Mouse (Mus musculus) MEL (cell line): Measurements from ENCODE around the gene Ptpra. TPM values are rescaled to one million over a fixed set of nuclear protein-coding genes. Genes with fewer than 3 reads are reported as not detected.

Source experiments
- DNase-seq: peaks from one replicate; pipeline ENCODE4 v3.0.0; 2011; ENCODE audit warnings: low read depth, low spot score
- H3K27ac ChIP-seq: 2 replicates; pipeline ENCODE4 v1.5.1; 2012; ENCODE audit warnings: low read depth, mild to moderate bottlenecking, control low read depth, low read length, moderate library complexity; ENCODE audit not compliant: control insufficient read depth
- H3K27me3 ChIP-seq, 2 experiments: fragments of 150-350 bp in 1 of 2; sonication (generic) in 1 of 2; 2 replicates each; pipeline ENCODE4 v1.6.1; 2012; ENCODE audit warnings: low read length in 2 of 2, mild to moderate bottlenecking in 2 of 2, improper control_type of control experiment in 1 of 2, moderate library complexity in 1 of 2; ENCODE audit not compliant: insufficient read depth in 2 of 2, control insufficient read depth in 1 of 2
- H3K36me3 ChIP-seq, 2 experiments: 2 replicates each; pipeline ENCODE4 v1.6.1; 2012 to 2014; ENCODE audit warnings: low read length in 2 of 2, improper control_type of control experiment in 1 of 2, inconsistent platforms in 1 of 2, mild to moderate bottlenecking in 1 of 2; ENCODE audit not compliant: insufficient read depth in 2 of 2, control insufficient read depth in 1 of 2
- H3K4me1 ChIP-seq, 2 experiments: fragments of 150-350 bp in 1 of 2; sonication (generic) in 1 of 2; 2 replicates each; pipeline ENCODE4 v1.6.1; 2012; ENCODE audit warnings: low read length in 2 of 2, improper control_type of control experiment in 1 of 2, mild to moderate bottlenecking in 1 of 2; ENCODE audit not compliant: insufficient read depth in 2 of 2, control insufficient read depth in 1 of 2
- H3K4me3 ChIP-seq, 2 experiments: fragments of 150-350 bp in 1 of 2; sonication (generic) in 1 of 2; 2 replicates each; pipeline ENCODE4 v1.5.1; 2012; ENCODE audit warnings: low read depth in 2 of 2, low read length in 2 of 2, mild to moderate bottlenecking in 2 of 2, moderate library complexity in 2 of 2, control low read depth in 1 of 2, improper control_type of control experiment in 1 of 2; ENCODE audit not compliant: control insufficient read depth in 1 of 2, insufficient read depth in 1 of 2
- H3K79me2 ChIP-seq: 2 replicates; pipeline ENCODE4 v1.6.1; 2012; ENCODE audit warnings: mild to moderate bottlenecking, low read length, moderate library complexity; ENCODE audit not compliant: control insufficient read depth, poor library complexity, insufficient read depth
- H3K9ac ChIP-seq: 2 replicates; pipeline ENCODE4 v1.6.1; 2012; ENCODE audit warnings: low read depth, mild to moderate bottlenecking, control low read depth, low read length, moderate library complexity; ENCODE audit not compliant: control insufficient read depth, poor library complexity, severe bottlenecking
- H3K9me3 ChIP-seq: fragments of 150-350 bp; sonication (generic); replicated peaks from 2 replicates; pipeline ENCODE4 v1.6.1; 2012; ENCODE audit warnings: mild to moderate bottlenecking, low read length, improper control_type of control experiment, moderate library complexity; ENCODE audit not compliant: insufficient read depth
- BHLHE40 ChIP-seq: IDR thresholded peaks from 2 replicates; pipeline ENCODE4 v1.6.1; 2012; ENCODE audit warnings: low read depth, mild to moderate bottlenecking, inconsistent platforms, low read length, improper control_type of control experiment, borderline replicate concordance
- CHD1 ChIP-seq: IDR thresholded peaks from 2 replicates; pipeline ENCODE4 v1.6.1; 2012; ENCODE audit warnings: low read depth, mild to moderate bottlenecking, inconsistent platforms, low read length, improper control_type of control experiment
- CHD2 ChIP-seq: IDR thresholded peaks from 2 replicates; pipeline ENCODE4 v1.6.1; 2011; ENCODE audit warnings: low read length, improper control_type of control experiment
- E2F4 ChIP-seq: IDR thresholded peaks from 2 replicates; pipeline ENCODE4 v1.6.1; 2011; ENCODE audit warnings: low read depth, low read length, improper control_type of control experiment, borderline replicate concordance
- ELF1 ChIP-seq: IDR thresholded peaks from 2 replicates; pipeline ENCODE4 v1.6.1; 2014; ENCODE audit warnings: low read depth, mild to moderate bottlenecking, inconsistent platforms, low read length, improper control_type of control experiment, moderate library complexity
- EP300 ChIP-seq, 2 experiments: IDR thresholded peaks; 2 replicates each; pipeline ENCODE4 v1.6.1; 2011; ENCODE audit warnings: improper control_type of control experiment in 2 of 2, low read length in 2 of 2, low read depth in 1 of 2, mild to moderate bottlenecking in 1 of 2
- ETS1 ChIP-seq: IDR thresholded peaks from 2 replicates; pipeline ENCODE4 v1.6.1; 2012; ENCODE audit warnings: low read depth, mild to moderate bottlenecking, inconsistent platforms, low read length, improper control_type of control experiment, moderate library complexity
- GABPA ChIP-seq: IDR thresholded peaks from 2 replicates; pipeline ENCODE4 v1.6.1; 2012; ENCODE audit warnings: low read depth, mild to moderate bottlenecking, inconsistent platforms, low read length, improper control_type of control experiment, moderate library complexity
- GATA1 ChIP-seq: IDR thresholded peaks from 2 replicates; pipeline ENCODE4 v1.6.1; 2011; ENCODE audit warnings: low read depth, low read length, improper control_type of control experiment
- HCFC1 ChIP-seq: IDR thresholded peaks from 2 replicates; pipeline ENCODE4 v1.6.1; 2012; ENCODE audit warnings: low read depth, mild to moderate bottlenecking, inconsistent platforms, low read length, improper control_type of control experiment, moderate library complexity
- JUND ChIP-seq: IDR thresholded peaks from 2 replicates; pipeline ENCODE4 v1.6.1; 2011; ENCODE audit warnings: low read depth, mild to moderate bottlenecking, improper control_type of control experiment, low read length
- KAT2A ChIP-seq: conservative IDR thresholded peaks from 2 replicates; pipeline ENCODE4 v1.6.1; 2012; ENCODE audit warnings: low read depth, low read length, improper control_type of control experiment, inconsistent platforms
- MAX ChIP-seq: IDR thresholded peaks from 2 replicates; pipeline ENCODE4 v1.6.1; 2011; ENCODE audit warnings: low read length, improper control_type of control experiment
- MAZ ChIP-seq: IDR thresholded peaks from 2 replicates; pipeline ENCODE4 v1.6.1; 2012; ENCODE audit warnings: low read depth, mild to moderate bottlenecking, inconsistent platforms, low read length, improper control_type of control experiment
- MEF2A ChIP-seq: IDR thresholded peaks from 2 replicates; pipeline ENCODE4 v1.6.1; 2014; ENCODE audit warnings: low read depth, mild to moderate bottlenecking, inconsistent platforms, low read length, improper control_type of control experiment; ENCODE audit not compliant: poor library complexity, insufficient replicate concordance, severe bottlenecking; ENCODE audit errors: extremely low read depth
- MXI1 ChIP-seq: IDR thresholded peaks from 2 replicates; pipeline ENCODE4 v1.6.1; 2011; ENCODE audit warnings: mild to moderate bottlenecking, low read depth, low read length, improper control_type of control experiment
- MYB ChIP-seq: IDR thresholded peaks from 2 replicates; pipeline ENCODE4 v1.6.1; 2011; ENCODE audit warnings: mild to moderate bottlenecking, low read depth, low read length, improper control_type of control experiment
- NELFE ChIP-seq: IDR thresholded peaks from 2 replicates; pipeline ENCODE4 v1.6.1; 2011; ENCODE audit warnings: low read depth, low read length, improper control_type of control experiment
- POLR2A ChIP-seq, 2 experiments: IDR thresholded peaks; 2 replicates each; pipeline ENCODE4 v1.6.1; 2011 to 2012; ENCODE audit warnings: low read length in 2 of 2, mild to moderate bottlenecking in 2 of 2, control low read depth in 1 of 2, improper control_type of control experiment in 1 of 2, low read depth in 1 of 2, moderate library complexity in 1 of 2; ENCODE audit not compliant: control insufficient read depth in 1 of 2, insufficient read depth in 1 of 2, poor library complexity in 1 of 2
- POLR2AphosphoS2 ChIP-seq: IDR thresholded peaks from 2 replicates; pipeline ENCODE4 v1.6.1; 2011; ENCODE audit warnings: low read length, improper control_type of control experiment
- POLR2AphosphoS5 ChIP-seq: IDR thresholded peaks from 2 replicates; pipeline ENCODE4 v1.6.1; 2012; ENCODE audit warnings: low read depth, borderline replicate concordance, mild to moderate bottlenecking, inconsistent platforms, low read length, moderate library complexity, mixed read lengths
- RAD21 ChIP-seq: IDR thresholded peaks from 2 replicates; pipeline ENCODE4 v1.6.1; 2011; ENCODE audit warnings: mild to moderate bottlenecking, low read depth, low read length, improper control_type of control experiment
- RCOR1 ChIP-seq: IDR thresholded peaks from 2 replicates; pipeline ENCODE4 v1.6.1; 2012; ENCODE audit warnings: low read depth, mild to moderate bottlenecking, inconsistent platforms, low read length, improper control_type of control experiment
- SIN3A ChIP-seq: IDR thresholded peaks from 2 replicates; pipeline ENCODE4 v1.6.1; 2012; ENCODE audit warnings: low read length, improper control_type of control experiment, inconsistent platforms
- SMC3 ChIP-seq: IDR thresholded peaks from 2 replicates; pipeline ENCODE4 v1.6.1; 2011; ENCODE audit warnings: low read depth, low read length, improper control_type of control experiment
- TCF12 ChIP-seq: IDR thresholded peaks from 2 replicates; pipeline ENCODE4 v1.6.1; 2014; ENCODE audit warnings: low read depth, mild to moderate bottlenecking, inconsistent platforms, low read length, improper control_type of control experiment, moderate library complexity
- USF1 ChIP-seq: IDR thresholded peaks from 2 replicates; pipeline ENCODE4 v1.6.1; 2014; ENCODE audit warnings: low read depth, mild to moderate bottlenecking, inconsistent platforms, low read length, improper control_type of control experiment, moderate library complexity
- USF2 ChIP-seq, 2 experiments: IDR thresholded peaks; 2 replicates each; pipeline ENCODE4 v1.6.1; 2011 to 2012; ENCODE audit warnings: improper control_type of control experiment in 2 of 2, low read length in 2 of 2, borderline replicate concordance in 1 of 2, inconsistent platforms in 1 of 2, low read depth in 1 of 2, mild to moderate bottlenecking in 1 of 2; ENCODE audit not compliant: insufficient read depth in 1 of 2
- ZC3H11A ChIP-seq: IDR thresholded peaks from 2 replicates; pipeline ENCODE4 v1.6.1; 2012; ENCODE audit warnings: low read depth, mild to moderate bottlenecking, inconsistent platforms, low read length, improper control_type of control experiment
- ZKSCAN1 ChIP-seq: IDR thresholded peaks from 2 replicates; pipeline ENCODE4 v1.6.1; 2012; ENCODE audit warnings: low read depth, mild to moderate bottlenecking, inconsistent platforms, low read length, improper control_type of control experiment, moderate library complexity
- ZNF384 ChIP-seq: IDR thresholded peaks from 2 replicates; pipeline ENCODE4 v1.6.1; 2012; ENCODE audit warnings: low read depth, mild to moderate bottlenecking, inconsistent platforms, low read length, improper control_type of control experiment
- polyA plus RNA-seq, 2 experiments: library from polyadenylated mRNA; stranded (reverse) in 1 of 2; unstranded in 1 of 2; fragments of >175 nt in 1 of 2; fragments of >200 nt in 1 of 2; gene quantifications; 2 replicates each; pipeline versions ENCODE4 v1.2.1 to v1.2.4; 2012; ENCODE audit warnings: low replicate concordance in 2 of 2, low read depth in 1 of 2; ENCODE audit not compliant: insufficient read length in 2 of 2, insufficient read depth in 1 of 2, missing spikeins in 1 of 2
- total RNA-seq: library from RNA; depleted of rRNA; stranded (reverse); fragments of 300-350 nt; gene quantifications from 2 replicates; pipeline ENCODE4 v1.2.3, GENCODE M21; 2012

The Ptpra gene
- total and polyA plus RNA-seq, 3 experiments = 28.1 to 68.3 TPM; not detected in 1

- H3K36me3 ChIP-seq = peaks cover 0 to 36% of the 10 kb centered on the region in 2 experiments; a peak in 3 of 4 replicates
- TF ChIP-seq BHLHE40 = no peak
- TF ChIP-seq MAZ = no peak
- peak; percentile 56 to 67; a peak in 3 of 4 replicates for TF ChIP-seq EP300 (IDR thresholded peaks at IDR 0.05; ENCODE audit: low read depth in 1 of 2, low read length in 2 of 2)
- peak; percentile 32; the same call in 1 of the 2 replicates for TF ChIP-seq RCOR1
- TF ChIP-seq ETS1 = peak; percentile 46; the same call in 1 of the 2 replicates
- TF ChIP-seq TCF12 = peak; percentile 67; the same call in 1 of the 2 replicates
- TF ChIP-seq MXI1 = peak; percentile 38; the same call in 1 of the 2 replicates
- no peak for TF ChIP-seq MYB
- peak; percentile 71 for TF ChIP-seq GATA1
- no peak overlapping the region for H3K9ac ChIP-seq
Observed at GRCm38 (mm10) chr2:130595596-130595995, 145.5 kb downstream of the Ptpra start.

DNA sequence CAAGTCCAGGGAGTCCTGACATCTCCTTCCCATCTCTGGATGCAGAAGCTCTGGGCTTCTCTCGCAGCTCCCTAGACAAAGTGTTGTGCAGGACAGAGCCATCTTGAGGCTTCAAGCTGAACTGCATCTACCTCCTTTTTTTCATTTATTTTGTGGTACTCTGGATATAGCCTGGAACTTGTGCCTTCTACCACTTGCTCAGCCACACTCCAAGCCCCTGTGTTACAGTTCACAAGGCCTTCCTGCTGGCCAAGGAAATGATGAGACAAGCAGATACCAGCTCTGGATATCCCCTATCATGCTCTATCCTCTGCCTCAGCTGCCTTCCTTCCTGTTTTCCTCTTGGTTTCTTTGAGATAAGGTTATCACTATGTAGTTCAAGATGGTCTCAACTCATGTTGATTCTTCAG lies 147.5 kb downstream of the Ptpra start:
- H3K27ac ChIP-seq = peak overlapping the region; percentile 46
- peaks cover 27 to 34% of the 10 kb centered on the region in 2 experiments for H3K4me1 ChIP-seq
- no peaks in the 10 kb centered on the region for H3K79me2 ChIP-seq
- H3K9me3 ChIP-seq = no peaks in the 10 kb centered on the region
- no peak overlapping the region for H3K4me3 ChIP-seq
- no peaks in the 10 kb centered on the region for H3K27me3 ChIP-seq
- no peak overlapping the region for H3K9ac ChIP-seq
- H3K36me3 ChIP-seq = peaks cover 0 to 36% of the 10 kb centered on the region in 2 experiments
- DNase-seq = peak; percentile 81
- TF ChIP-seq JUND (no peak), ZNF384 (no peak), NELFE (no peak), POLR2AphosphoS5 (no peak), EP300 (IDR thresholded peaks at IDR 0.05; ENCODE audit: low read depth in 1 of 2, low read length in 2 of 2) (peak; percentile 96), CHD1 (no peak), USF2 (IDR thresholded peaks at IDR 0.05; ENCODE audit: borderline replicate concordance in 1 of 2, insufficient read depth in 1 of 2, low read depth in 1 of 2, low read length in 2 of 2) (no peak), USF1 (no peak), MXI1 (peak; percentile 27; the same call in 1 of the 2 replicates), SMC3 (peak; percentile 33), ZC3H11A (no peak), SIN3A (peak; percentile 62), HCFC1 (no peak), GATA1 (peak; percentile 98), KAT2A (no peak), POLR2A (IDR thresholded peaks at IDR 0.05; ENCODE audit: control insufficient read depth in 1 of 2, insufficient read depth in 1 of 2, low read depth in 1 of 2, low read length in 2 of 2, poor library complexity in 1 of 2) (no peak), GABPA (no peak), MEF2A (no peak), E2F4 (no peak), POLR2AphosphoS2 (no peak), MAX (no peak), MAZ (no peak), ZKSCAN1 (no peak), CHD2 (no peak), BHLHE40 (peak; percentile 76; the same call in 1 of the 2 replicates), TCF12 (peak; percentile 98), RAD21 (peak; percentile 29), ELF1 (peak; percentile 9; the same call in 1 of the 2 replicates)

More at GRCm38 (mm10) chr2:130595596-130595995, 145.5 kb downstream of the Ptpra start:
- Histone ChIP-seq H3K4me1 (peaks cover 27 to 34% of the 10 kb centered on the region in 2 experiments), H3K79me2 (no peaks in the 10 kb centered on the region), H3K9me3 (no peaks in the 10 kb centered on the region), H3K27me3 (no peaks in the 10 kb centered on the region), H3K4me3 (no peak overlapping the region), H3K27ac (peak overlapping the region; percentile 44)
- DNase-seq = peak; percentile 28
